Mouse (Mus musculus) brain, embryonic 14.5 days (tissue): ENCODE measurements around the gene Il33.

ENCODE experiments used
- CTCF ChIP-seq: fragments of 200-500 bp; IDR thresholded peaks from 2 replicates; pipeline ENCODE4 v1.5.1; 2012; ENCODE audit warnings: inconsistent platforms, mild to moderate bottlenecking, moderate library complexity, borderline replicate concordance; ENCODE audit not compliant: insufficient read depth, insufficient read length; ENCODE audit errors: extremely low read depth
- POLR2A ChIP-seq: fragments of 200-500 bp; IDR thresholded peaks from 2 replicates; pipeline ENCODE4 v1.6.1; 2012; ENCODE audit warnings: mild to moderate bottlenecking, inconsistent platforms, borderline replicate concordance; ENCODE audit not compliant: poor library complexity, insufficient read depth, insufficient read length, severe bottlenecking; ENCODE audit errors: extremely low read depth

DNA sequence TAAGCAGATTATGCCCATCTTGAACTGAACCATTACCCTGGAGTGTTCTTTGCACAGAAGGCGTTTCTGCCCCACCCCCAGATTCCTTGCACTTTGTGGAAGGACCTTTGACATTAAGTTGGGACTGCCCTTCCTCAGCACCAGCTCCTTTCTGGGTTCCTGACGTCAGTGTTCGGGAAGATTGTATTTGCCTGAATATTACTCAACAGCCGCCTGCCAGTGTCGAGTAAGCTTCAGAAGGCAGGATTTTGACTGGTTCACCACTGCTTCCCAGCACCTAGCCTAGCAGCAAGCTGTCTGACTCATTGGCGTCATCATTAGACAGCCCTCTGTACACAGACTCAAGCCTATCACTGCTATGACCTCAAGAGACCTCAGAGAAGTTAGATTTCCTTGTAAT lies 17.4 kb downstream of the Il33 start:
- TF ChIP-seq CTCF (no peak), POLR2A (no peak)
